Mouse (Mus musculus) liver, adult (tissue): ENCODE data around the gene Fam193a.

Experiments
- GATA4 ChIP-seq: IDR thresholded peaks from 2 replicates; pipeline ENCODE4 v1.6.1; 2014; ENCODE audit warnings: mild to moderate bottlenecking, low read length; ENCODE audit not compliant: insufficient replicate concordance

The Fam193a gene

GRCm38 (mm10) chr5:34368551-34369290 lies 1.0 kb upstream of the Fam193a start:
- no peak for TF ChIP-seq GATA4

- TF ChIP-seq GATA4: no peak
These were observed 490 bp downstream of the Fam193a start for GRCm38 (mm10) chr5:34370022-34370823.

DNA sequence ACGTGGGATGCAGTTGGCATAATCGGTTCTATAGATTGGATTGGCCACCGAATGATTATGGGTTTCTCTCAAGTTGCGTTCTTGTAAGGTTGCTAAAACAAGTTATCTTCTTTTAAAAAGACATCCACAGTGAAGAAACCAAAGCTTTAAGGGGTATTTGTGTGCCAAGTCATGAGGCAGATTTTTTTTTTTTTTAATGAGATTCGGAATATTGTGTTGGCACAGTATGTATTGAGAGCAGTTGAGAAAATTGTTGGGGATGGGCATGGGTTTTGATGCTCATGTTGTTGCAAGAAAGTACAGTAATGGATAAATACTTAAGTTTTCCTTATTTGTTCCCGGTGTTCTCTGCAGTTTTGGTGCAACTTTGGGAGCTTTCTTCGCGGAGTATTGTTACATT lies 1.1 kb downstream of the Fam193a start:
- no peak for TF ChIP-seq GATA4

GRCm38 (mm10) chr5:34372141-34372540 lies 2.4 kb downstream of the Fam193a start:
- TF ChIP-seq GATA4: no peak

DNA sequence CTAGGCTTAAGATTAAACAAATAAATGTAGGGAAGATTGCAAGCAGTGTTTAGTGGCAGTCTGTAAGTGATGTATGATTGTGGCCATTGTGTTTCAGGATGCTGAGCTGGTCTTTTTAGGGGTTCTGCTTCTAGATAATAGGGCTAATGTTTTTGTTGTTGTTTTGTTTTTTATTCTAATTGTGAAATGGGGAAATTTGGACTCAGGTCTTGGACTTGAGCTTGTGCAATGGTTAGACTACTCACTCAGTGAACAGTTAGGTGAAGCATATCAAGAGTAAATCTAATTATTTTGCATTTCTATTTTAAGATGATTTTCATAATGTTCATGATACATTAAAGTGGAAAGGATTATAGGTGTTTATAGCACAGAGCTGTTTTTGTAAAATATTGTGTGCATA lies 2.8 kb downstream of the Fam193a start:
- TF ChIP-seq GATA4: no peak

GRCm38 (mm10) chr5:34378787-34379186 lies 9.1 kb downstream of the Fam193a start:
- TF ChIP-seq GATA4: no peak

- TF ChIP-seq GATA4: no peak
These were observed 12.0 kb downstream of the Fam193a start for GRCm38 (mm10) chr5:34381700-34382099.

DNA sequence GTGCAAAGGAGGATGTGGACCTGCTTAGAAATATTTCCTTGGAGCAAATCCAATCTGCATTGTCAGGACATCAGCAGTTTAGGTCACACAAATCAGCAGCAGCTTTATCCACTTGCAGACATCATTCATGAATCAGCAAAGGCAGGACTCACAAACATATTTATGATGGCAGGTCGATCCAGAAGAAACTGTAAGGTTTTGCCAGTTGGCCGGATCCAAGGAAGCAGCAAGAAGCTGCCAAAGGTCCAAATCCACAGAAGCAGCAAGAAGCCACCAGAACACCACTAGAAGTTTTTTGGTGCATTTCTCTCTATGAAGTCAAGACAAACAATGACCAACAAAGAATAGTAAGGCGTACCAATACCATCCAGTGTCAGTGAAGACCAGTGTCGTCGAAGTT lies 15.9 kb downstream of the Fam193a start:
- TF ChIP-seq GATA4: no peak

DNA sequence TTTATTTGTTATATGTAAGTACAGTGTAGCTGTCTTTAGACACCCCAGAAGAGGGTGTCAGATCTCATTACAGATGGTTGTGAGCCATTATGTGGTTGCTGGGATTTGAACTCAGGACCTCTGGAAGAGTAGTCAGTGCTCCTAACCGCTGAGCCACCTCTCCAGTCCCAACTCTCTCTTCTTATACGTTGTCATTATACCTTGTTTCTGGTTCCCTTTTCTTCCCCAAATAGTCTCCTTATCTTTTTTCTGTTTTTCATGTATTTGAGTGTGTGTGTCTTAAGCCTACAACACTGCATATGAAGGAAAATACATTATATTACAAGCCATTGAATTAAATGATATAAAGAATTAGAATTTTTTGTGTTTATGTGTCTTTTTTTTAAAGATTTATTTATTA lies 17.0 kb downstream of the Fam193a start:
- TF ChIP-seq GATA4: no peak

DNA sequence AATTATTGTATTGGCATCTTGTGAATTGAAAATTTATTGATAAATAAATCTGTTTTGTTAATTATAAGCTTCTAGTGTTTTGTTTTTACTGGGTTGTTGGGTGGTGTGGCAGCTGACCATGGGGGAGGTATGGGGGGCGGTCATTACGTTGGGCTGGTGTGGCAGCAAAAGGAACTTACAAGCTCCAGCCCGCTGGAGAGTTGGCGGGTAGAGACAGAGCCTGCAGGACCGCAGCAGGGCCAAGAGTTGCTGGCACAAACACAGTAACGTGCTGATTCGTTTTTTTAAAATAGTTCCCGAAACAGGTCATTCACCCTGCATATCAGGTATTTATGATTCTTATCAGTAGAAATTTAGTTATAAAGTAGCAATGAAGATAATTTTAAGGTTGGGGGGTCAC lies 23.5 kb downstream of the Fam193a start:
- no peak for TF ChIP-seq GATA4

DNA sequence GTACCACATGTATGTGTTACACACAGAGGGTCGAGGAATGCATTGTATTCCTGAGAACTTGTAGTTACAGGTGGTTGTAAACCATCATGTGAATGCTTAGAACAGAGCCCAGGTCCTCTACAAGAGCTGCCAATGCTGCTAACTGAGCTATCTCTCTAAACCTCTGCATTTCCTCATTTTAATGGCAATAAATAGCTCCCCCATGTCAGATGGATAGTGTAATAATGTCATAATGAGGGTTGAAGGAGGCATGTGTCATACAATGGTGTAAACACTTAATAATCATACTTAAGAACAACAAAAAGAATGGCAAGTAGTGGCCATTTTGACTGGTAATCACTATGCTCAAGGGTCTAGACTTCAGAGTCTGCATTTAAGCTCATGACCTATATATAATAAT lies 25.6 kb downstream of the Fam193a start:
- TF ChIP-seq GATA4: no peak

DNA sequence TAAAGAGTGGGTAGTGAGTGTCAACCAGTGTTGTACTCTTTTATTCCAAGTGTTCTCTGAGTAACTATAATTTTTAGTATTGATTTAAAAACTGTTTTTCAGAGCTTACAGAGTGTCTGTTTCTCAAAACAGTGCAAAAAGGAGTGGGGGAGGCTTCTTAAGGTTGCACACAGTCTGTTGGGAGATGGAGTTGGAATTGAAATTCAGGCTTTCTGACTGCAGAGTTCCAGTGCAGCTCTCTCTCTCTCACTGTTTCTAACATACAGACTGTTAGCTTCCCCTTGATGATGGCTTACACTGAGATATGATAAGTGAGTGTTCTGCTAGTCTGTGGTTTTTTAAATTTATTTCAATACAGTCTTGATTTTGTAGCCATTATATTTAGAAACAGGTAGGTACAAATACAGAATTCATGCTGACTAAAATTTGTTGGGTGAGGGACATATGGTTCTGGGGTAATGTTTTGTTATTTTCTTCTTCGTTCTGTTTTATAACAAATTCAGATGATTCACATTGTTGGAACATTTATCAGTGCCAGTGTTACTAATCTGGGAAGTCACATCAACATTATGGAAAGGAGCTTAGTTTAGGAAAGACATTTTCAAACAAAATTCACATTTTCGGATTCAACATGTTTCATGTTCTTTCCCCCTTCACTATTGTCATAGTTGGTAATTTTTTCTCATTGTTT lies 26.3 kb downstream of the Fam193a start:
- no peak for TF ChIP-seq GATA4

- no peak for TF ChIP-seq GATA4
These were observed 28.1 kb downstream of the Fam193a start for GRCm38 (mm10) chr5:34397866-34398265.

DNA sequence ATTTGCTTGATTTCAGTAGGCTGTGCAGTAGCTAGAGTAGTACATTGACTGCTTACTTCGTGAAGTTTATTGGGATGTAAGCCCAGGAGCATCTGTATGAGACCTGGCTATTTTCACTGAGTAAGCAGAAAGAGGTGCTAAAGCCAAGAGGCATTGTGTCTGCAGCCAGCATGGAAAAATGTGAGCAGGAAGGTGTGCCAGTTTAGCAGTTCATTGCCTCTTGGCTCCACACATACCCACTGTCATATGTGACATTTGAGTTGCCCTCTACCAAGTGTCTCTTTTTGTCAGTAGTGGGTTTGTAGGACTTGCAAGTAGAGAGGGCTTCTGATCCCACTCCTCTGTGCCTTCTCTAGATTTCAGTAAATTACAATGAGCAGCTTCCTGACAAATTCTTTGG lies 28.6 kb downstream of the Fam193a start:
- no peak for TF ChIP-seq GATA4

- TF ChIP-seq GATA4: no peak
These were observed 37.7 kb downstream of the Fam193a start for GRCm38 (mm10) chr5:34407366-34407918.

DNA sequence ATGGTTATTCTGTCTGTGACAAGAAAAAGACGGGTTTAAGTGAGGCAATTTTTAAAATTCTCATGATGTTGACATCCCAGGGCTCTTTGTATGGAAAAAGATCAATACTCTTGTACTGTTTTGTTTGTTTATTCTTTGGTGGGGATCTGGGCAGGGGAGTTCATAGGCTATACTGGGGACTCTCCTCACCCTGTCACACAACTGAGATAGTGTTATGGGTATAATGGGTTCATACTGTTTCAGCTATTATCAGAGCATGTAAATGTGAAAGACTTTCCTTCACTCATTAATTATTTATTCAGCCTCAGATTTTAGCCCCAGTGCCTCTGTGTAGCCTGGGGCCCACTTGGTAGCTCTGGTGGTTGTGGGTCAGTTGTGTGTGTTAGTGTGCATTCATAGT lies 39.3 kb downstream of the Fam193a start:
- no peak for TF ChIP-seq GATA4
